Mouse (Mus musculus) urinary bladder, postnatal 10 days (tissue): Measurements from ENCODE around the gene Wdr81.
A peak's percentile ranks its signal among the peaks of the same experiment; 100 is the strongest.

ENCODE experiments used
- DNase-seq: peaks from one replicate; pipeline ENCODE4 v3.0.0; 2022; ENCODE audit warnings: low spot score

Gene Wdr81

DNA sequence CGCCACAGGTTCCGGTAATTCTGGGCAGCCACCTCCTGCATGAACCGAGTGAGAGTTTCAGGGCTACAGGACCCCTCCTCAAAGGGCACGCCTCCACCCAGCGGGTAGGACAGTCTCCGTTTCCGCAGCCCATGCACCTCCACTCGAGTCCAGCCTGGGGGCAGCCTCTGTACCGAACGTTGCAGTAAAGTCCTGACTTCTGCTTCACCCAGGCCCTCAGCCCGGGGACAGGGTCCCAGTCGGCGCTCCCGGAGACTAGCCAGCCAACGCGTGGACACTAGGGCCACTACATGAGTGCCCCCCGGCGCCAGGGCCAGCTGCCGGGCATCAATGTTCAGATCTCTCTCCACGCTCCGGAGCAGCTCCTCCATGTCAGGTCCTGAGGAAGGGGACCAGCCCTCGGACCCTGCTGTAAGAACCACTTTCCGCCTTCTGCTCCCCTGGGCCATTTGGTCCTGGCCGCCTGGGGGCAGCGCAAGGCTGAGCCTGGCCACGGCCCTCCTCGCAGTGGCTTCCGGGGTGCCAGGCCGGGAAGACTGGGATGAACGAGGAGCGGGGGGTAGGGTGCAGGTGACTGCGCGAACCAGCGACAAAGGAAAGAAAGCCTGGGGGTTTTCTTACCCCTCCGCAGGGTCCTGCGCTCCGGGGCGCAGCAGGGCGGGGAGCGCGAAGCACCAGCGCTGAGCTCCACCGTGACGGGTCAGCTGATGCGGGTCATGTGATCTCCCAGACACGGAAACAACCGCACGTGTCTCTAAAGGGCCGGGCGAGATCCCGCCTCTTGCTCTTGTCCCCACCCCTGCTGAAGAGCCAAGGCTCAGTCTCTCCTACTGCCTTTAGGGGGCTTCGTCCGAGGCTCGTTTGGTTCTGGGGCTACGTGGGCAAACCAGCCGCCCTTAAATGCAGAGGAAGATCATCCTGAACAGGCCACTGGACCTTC, at the start of gene Wdr81:
Wdr81 (minus strand) TSS at position 727 of the 940 bp plus-strand sequence.
- peak; percentile 56 for DNase-seq

DNA sequence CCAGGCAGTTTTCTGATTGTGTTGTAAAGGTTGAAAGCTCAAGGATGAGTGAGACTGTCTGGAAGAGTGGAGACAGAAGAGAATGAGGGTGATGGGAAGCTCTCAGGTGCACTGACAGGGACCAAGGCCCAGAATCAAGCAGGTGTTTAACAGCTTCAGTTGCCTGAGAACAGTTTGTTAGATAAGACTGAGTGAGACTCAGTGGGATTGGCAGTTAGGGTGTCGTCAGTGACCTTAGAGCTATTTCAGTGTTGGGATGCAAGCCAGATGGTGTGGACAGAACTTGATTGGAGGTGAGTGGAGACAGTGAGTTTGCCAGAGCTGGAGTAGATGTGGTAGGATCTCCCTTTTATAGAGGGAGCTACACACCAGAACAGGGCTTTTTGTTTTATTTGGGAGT, 43.6 kb upstream of the Wdr81 start:
- DNase-seq: no peak

DNA sequence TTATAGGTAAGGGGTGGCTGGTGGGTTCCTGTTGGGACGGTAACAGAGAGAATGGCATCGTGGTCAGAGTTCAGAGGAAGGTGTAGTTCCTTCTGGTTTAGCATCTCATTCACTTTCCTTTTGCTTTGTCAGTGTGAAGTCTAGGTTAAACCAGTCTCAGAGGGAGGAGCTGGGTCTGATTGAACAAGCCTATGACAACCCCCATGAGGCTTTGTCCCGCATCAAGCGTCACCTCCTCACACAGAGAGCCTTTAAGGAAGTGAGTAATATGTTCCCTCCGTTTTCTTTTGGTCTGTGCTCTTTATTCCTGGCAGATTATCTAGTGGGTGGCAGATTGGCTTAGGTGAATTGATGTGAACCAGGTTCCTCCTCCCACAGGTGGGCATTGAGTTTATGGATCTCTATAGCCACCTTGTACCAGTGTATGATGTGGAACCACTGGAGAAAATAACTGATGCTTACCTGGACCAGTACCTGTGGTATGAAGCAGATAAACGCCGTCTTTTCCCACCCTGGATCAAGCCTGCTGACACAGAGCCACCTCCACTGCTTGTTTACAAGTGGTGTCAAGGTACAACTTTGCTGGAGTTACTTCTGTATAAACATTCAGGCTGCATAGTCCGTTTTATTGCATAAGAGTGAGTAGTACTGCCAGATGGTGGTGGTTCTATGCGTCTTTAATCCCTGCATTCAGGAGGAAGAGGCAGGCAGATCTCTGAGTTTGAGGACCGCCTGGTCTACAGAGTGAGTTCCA, 40.0 kb upstream of the Wdr81 start:
- no peak for DNase-seq

DNA sequence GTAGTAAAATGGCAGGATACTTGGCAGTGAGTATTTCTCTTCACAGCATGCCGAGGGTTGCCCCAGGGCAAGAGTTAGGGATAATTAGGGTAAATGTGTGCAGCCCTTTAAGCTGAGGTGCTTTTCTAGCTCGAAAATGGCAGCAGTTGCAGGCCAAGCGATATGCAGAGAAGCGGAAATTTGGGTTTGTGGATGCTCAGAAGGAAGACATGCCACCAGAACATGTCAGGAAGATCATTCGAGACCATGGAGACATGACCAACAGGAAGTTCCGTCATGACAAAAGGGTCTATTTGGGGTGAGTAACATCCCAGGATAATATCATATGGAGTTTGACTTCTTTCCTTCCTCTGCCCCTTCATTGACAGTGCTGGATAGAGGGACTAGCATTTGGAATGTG, 33.0 kb upstream of the Wdr81 start:
- DNase-seq: no peak

DNA sequence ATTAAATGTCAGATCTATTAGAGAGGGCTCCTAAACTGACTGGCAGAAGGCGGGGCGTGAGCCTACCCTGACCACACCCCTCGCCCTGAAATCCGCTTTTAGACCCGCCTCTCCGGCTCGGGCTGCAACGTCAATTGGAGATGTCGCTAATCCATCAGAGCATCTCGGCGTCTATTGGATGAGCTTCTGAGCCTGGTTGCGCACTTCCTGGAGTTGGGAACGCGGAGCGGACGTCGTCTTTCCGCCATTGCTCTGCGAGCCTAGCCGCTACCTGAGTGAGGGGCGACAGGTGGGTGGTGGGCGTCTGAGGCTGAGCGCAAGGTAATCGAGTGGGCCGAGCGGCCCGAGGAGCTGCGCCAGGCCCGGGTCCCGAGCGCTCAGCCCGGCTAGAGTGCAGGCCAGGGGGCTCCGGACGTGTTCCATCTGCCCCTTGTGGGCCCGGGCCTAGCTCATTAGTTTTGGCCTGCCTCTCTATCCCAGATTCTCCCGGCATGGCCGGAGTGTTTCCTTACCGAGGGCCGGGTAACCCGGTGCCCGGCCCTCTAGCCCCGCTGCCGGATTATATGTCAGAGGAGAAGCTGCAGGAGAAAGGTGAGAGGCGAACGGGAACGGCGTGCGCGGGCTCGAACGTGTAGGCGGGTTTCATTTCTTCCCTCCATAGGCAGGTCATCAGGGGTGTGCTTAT, 32.2 kb upstream of the Wdr81 start, which contains the start of gene Prpf8:
Prpf8 (plus strand) TSS at position 216 of the 685 bp plus-strand sequence.
- peak; percentile 88 for DNase-seq

DNA sequence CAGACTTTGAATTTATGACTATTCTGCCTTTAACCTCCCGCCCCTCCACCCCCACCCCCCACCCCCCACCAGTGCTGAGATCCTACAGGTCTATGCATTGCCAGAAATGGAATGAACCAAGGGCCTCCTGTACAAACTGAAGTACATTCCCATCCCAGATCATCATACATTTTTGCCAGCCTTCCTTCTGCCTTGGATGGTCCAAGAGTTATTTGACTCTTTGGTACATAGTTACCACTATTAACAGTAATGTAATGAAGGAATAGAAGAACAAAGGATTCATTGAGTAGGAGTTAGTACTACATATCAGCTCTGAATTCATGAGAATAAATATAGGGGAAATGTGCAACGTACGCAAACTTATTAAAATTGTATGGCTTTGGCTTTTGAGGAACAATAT, 31.7 kb upstream of the Wdr81 start:
- DNase-seq: no peak

DNA sequence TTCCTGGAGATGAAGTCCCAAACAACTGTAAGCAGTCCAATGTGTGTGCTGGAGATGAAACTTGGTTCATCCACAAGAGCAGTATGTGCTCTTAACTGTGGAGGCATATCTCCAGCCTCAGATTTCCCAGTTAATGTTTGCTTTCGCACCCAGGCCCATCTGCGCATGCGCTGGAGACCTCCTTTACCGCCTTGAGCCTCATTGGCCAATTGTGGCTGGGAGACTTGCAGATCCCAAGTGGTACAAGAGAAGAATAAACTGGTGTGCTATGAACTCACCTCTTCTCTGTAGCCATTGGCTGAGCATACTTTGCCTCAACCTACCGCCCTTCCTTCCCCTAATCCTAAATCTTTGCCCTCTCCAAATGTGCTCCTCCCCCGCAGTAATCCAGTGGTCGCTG, 18.9 kb upstream of the Wdr81 start:
- no peak for DNase-seq

DNA sequence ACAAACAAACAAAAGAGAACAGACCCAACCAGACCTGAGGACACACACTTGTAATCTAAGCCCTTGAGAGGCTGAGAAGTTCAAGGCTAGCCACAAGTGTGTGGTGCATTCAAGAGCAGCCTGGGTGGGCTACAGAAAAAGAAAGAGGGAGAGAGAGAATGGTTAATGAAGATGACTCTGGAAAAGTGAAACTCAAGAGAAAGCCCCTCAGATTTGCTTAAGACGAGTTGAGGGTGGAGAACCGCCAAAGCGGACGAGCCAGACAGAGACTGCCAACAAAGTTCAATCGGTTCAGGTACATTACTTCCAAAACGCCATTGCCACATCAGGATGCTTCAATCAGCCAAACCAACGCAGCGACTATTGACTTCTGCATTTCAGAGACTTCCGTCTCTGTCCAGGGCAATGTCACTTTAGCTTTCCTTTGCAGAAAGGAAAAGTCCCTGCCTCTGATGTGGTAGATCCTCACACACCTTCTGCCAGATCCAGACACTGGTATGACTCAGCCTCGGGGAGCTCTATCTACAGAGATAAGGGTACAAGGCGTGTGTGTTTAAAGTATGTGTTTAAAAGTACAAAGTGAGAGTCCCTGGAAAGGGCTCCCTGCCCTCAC, 18.1 kb upstream of the Wdr81 start:
- DNase-seq: no peak

DNA sequence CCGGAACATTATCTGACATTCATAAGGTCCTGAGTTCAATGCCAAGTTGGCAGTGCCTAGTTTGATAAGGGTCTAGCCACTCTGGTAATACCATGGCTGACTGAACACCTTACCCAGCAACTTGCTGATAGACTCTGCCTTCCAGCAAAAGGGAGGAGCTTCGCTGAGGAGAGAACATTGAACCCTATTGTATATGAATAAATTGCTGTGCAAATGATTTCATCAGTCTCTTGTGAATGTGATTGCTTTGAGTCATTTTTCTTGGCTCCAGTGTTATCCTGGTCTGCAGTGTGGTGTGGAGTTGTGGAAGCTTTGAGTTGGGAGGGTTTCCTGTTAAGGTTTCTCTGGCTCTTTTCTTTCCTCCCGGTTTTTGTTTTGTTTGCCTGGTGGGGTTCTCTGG, 16.2 kb upstream of the Wdr81 start:
- no peak for DNase-seq

DNA sequence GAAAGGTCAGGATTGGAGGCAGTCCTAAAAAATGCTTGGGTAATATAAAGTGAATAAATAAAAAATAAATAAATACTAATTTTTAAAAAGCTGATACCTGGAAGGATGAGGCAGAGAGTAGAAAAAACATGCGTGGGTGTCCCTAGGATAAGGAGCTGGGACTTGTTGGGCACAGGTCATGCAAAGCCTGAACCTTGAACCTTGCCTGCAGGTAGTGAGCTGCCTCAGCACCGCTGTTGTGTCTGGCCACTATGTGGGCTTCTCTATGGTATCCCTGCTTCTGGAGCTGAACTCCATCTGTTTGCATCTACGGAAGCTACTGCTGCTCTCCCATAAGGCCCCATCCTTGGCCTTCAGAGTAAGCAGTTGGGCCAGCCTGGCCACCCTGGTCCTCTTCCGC, 14.7 kb upstream of the Wdr81 start:
- no peak for DNase-seq

DNA sequence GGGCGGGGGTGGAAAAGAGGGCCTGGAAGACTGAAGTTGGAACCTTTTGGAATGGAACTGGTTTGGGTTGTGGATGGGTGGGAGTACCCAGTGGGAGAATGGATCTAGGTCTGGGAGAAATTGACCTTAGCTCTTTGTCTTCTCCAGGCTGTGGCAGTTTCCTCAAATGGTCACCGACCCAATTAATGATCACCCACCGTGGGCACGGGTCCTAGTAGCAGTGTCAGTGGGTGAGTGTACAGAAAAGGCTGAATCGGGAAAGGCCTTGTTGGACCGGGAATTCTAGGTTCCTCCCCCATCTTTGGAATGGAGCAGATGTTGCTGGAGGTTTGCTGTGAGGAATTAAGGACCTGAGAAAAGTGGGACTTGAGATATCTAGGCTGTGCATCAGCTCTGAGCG, 13.9 kb upstream of the Wdr81 start:
- no peak for DNase-seq

DNA sequence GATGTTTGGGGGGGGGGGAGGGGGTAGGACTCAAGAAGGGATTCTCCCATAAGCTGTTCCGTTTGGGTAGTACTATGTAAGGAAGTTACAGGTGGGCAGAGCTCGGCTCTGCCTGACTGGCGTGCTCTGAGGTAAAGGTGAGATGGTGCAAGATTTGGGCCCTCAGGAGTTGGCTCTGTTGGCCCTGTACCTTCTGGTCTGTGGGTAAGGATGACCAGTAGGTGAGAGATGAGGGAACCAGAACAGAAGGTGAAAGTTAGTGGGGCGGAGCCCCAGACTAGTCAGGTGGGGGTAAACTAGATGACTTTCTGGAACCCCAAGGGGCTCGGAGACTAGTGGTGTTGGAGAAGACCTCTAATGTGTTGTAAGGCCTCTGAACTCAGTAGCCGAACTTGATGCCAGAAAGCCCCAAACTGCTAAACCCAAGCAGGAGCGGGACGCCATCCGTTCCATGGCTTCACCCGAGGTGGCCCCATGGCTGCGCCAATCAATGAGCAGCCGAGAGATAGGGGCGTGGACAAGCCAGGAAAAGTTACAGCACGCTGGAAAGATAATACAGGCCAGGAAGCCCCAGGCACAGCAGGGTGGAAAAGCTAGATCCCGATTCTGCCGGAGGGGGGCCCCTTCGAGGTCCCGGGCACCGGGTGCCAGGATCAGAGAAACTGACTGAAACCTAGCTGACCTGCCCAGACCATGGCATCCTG, 13.1 kb upstream of the Wdr81 start:
- no peak for DNase-seq

DNA sequence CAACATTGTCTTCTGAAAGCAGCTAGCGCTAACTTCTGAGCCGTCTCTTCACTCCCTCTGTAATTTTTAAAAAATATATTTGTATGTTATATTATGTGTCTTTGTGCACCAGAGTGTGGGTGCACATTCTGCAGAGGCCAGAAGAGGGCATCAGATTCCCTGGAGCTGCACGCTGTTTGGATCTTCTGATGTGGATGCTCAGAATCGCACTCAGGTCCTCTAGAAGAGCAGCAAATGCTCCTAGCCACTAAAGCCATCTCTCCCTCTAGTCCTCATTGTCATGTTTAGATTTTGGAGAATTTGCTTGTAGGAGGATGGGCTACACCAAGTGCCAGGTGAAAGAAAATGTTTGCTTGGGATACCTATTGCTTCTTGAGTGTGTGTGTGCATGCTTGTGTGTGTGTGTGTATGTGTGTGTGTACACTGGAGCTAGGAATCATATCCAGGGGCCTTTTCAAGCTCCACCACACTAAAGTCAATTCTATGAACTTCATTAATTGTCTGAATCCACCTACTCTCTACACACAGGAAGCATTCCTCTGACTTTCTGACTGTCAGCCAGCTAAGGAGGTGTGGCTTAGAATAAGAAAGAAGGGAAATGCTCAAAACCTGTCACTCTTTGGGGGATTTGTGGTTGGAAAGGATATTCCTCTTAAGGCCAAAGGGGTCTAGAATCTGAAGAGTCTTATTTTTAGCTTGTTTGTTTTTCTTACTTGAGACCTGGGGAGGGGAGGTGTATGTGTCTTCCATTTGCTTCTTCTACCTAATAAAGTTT, 12.4 kb upstream of the Wdr81 start:
- no peak for DNase-seq

DNA sequence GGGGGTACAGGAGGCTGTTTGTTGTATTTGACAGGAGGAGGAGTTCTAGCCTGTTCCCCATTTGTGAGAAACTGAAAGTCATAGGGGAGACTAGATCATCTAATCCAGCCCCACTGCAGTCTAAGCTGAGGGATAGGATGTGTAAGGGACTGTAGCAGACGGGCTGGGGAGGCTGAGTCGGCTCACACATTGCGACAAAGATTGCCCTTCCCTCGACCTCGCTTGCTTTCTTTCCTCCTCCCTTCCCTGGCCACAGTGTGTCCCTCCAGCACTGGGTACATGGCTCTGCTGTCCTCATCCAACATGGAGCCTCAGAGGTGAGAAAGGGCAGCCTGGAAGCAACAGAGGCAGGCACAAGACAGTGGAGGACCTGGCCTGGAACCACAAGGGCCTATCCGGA, 10.5 kb upstream of the Wdr81 start:
- DNase-seq: no peak

DNA sequence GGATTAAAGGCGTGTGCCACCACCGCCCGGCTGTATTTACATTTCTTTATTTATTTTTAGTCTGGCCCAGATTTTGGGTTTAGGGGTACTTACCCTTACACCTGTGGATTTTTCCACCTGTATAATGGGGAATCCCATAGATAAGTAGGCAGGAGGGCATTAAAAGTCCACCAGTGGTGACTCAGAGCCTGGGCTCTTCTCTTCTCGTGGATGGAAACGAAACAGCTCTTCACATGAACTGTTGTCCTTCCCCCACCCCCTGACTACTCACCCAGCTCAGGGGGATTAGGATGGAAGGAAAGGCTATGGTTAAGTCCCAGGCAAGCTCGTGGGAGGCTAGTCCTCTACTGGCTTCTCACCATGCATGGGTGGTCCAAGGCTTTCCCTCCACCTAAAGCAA, 9.9 kb upstream of the Wdr81 start:
- DNase-seq: no peak

DNA sequence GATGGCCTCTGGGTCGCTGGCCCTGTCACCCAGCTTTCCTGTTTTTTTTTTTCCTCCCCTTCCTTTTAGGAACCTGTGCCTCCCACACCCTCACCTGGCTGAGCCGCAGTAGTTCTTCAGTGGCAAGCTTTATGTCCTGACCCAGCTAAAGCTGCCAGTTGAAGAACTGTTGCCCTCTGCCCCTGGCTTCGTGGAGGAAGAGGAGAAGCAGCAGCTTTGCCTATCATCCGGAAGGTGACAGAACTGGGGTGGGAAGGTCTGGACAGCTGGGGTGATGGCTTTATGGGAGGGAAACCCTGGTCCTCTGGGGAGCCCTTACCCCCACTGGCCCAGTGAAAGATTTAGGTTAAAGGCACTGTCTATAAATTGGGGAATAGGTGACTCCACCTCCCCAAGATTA, 9.1 kb upstream of the Wdr81 start:
- no peak for DNase-seq

DNA sequence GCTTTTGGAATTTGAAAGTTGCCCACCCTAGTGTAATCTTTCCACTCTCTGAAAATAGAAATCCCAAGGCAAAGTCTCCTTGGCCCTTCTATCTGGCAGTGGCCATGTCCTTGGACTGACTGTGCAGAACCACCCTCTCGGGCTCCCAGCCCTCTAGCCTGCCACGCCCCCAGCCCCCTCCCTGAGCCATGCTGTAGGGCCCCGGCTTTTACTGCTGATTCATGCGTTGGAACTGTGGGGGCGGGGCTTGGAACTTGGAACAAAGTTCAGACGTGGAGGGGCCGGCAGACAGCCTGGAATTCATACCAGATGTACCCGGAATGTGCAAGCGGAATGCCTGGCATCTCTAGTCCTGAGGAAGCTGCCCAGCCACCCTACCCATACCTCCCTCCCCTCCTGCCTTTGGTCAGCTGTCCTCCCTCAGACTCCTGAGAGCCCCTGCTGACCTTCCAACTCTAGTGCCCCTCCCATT, 8.4 kb upstream of the Wdr81 start:
- DNase-seq: peak; percentile 82

DNA sequence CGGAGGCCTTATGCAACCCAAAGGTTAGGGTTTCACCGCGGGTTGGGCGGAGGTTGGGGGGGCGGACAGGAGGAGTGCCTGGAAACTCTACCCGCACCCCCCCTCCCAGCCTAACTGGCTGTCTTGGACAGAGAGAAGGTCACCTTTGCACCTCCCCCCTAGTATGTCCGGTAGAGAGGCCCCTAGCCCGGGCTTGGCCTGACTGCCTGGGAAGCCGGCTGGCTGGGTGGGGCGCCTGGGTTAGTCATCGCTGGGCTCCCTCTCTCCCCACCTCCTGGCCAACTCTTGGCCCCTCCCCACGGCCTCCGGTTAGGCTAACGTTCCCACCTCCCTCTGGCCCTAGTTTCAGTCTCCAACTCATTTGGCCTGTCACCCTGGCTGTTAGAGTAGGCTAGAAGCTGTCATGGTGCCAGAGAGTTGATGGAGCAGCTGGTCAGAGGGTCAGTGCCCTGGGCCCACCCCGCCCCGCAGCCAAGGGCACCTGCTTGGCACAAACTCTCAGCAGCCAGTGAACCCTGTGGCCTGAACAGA, 7.8 kb upstream of the Wdr81 start:
- peak; percentile 61 for DNase-seq

DNA sequence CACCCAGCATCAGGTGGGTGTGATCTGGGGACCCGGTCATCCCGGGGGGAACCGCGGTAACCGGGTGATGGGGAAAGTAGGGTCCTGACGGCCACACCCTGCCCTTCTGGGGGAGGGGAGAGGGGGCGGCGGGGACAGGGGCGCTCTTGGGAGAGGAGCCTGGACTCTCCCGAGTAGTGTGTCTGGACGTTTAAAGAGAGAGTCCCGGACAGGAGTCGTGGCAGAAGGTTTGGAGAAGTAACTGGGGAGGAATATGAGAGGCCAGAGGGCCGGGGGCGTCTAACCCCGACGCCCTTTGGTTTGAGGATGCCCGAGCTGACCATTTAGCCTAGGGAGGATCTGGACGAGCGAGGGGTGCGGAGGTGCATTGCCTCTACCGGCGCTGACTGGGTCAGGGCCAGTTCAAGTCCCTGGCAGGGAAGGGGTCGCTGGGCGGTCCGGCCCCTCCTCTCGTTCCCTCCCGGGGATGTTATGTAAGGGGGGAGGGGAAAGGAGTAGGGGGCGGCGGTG, 7.3 kb upstream of the Wdr81 start:
- no peak for DNase-seq
